Mouse (Mus musculus) kidney, adult 11 months (tissue): Measurements from ENCODE around the gene Pramel6.
"Not testable (repeated sequence)": the region's sequence is repeated elsewhere in the genome, so short reads cannot be mapped to it uniquely, and the experiment has no call there.

ENCODE experiments used
- DNase-seq: peaks from one replicate; pipeline ENCODE4 v3.0.0; 2022

The Pramel6 gene

GRCm38 (mm10) chr2:87506265-87506664 is at the start of gene Pramel6:
TSS of gene Pramel6 (plus strand) at chr2:87506565.
- no peak for DNase-seq

GRCm38 (mm10) chr2:87461769-87462168 is 44.6 kb upstream of the Pramel6 start:
- DNase-seq: no peak

GRCm38 (mm10) chr2:87480207-87480606 is 26.2 kb upstream of the Pramel6 start:
- DNase-seq: no peak

- DNase-seq: no peak
Measured at GRCm38 (mm10) chr2:87481158-87481557, 25.2 kb upstream of the Pramel6 start.

- DNase-seq: no peak
Measured at GRCm38 (mm10) chr2:87482276-87482675, 24.1 kb upstream of the Pramel6 start.

GRCm38 (mm10) chr2:87496993-87497392 is 9.4 kb upstream of the Pramel6 start, which contains the start of gene Pramel7:
TSS of gene Pramel7 (minus strand) at chr2:87497093.
- DNase-seq: not testable (repeated sequence)

- no peak for DNase-seq
Measured at GRCm38 (mm10) chr2:87515046-87515445, 8.7 kb downstream of the Pramel6 start.

GRCm38 (mm10) chr2:87515457-87516060 is 9.2 kb downstream of the Pramel6 start:
- no peak for DNase-seq

GRCm38 (mm10) chr2:87516581-87516980 is 10.2 kb downstream of the Pramel6 start:
- DNase-seq: no peak

- no peak for DNase-seq
Measured at GRCm38 (mm10) chr2:87520651-87521050, 14.3 kb downstream of the Pramel6 start.

- DNase-seq: not testable (repeated sequence)
Measured at GRCm38 (mm10) chr2:87525899-87526616, 19.7 kb downstream of the Pramel6 start.

GRCm38 (mm10) chr2:87531496-87531895 is 25.1 kb downstream of the Pramel6 start, which contains the start of gene Olfr153:
TSS of gene Olfr153 (plus strand) at chr2:87531796.
- no peak for DNase-seq

GRCm38 (mm10) chr2:87534826-87535225 is 28.5 kb downstream of the Pramel6 start:
- no peak for DNase-seq

GRCm38 (mm10) chr2:87545442-87545841 is 39.1 kb downstream of the Pramel6 start, which contains the start of gene Olfr1128:
TSS of gene Olfr1128 (minus strand) at chr2:87545542.
- no peak for DNase-seq
